Comparison of ENCODE assay signal across 21 mouse cellular contexts in the genomic region with DNA sequence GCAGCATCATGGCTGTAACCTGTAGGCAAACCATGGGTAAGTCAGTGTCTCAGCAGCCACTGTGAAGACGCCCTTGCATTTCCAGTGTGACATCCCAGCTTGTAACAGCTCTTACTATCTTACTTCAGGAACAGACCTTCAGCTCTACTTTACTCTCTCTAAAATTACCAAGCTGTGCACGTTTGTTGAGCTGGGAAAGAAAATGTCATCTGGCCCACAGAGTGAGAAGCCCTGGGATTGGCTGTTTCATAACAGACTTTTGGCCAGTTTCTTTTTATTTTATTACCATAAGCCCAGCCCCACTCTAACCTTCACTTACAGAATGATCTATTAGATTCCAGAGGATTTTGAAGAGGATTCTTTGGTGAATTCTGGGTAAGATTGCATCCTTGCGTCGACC. TPM values are rescaled to one million over a fixed set of nuclear protein-coding genes. Genes with fewer than 3 reads are reported as not detected.
"Had no signal": no experiment of that assay in that cellular context is flagged by ENCODE, and none has a peak within 500 bp of the region (broad histone marks: within the 10 kb centered on the region; RNA-seq: fewer than 3 reads in every experiment).

A gene (plus strand): TSS at position 301 of the 400 bp plus-strand sequence.

- H3K27me3 ChIP-seq: limb, embryonic 12.5 days; liver, embryonic 13.5 days; lung, embryonic 15.5 days; midbrain, embryonic 13.5 days; neural tube, embryonic 13.5 days had no signal

- H3K4me3 ChIP-seq: layer of hippocampus, adult 2 months; limb, embryonic 12.5 days; liver, embryonic 13.5 days; lung, embryonic 15.5 days; megakaryocyte, embryonic 14.5 days; midbrain, embryonic 13.5 days; neural tube, embryonic 13.5 days had no signal

- DNase-seq: kidney, adult 9 months; kidney, postnatal 4 days; liver; liver, embryonic 13.5 days; liver, postnatal 0 days; lung, postnatal 14 days; right cerebral cortex, adult 18-20 months; right cerebral cortex, postnatal 25 days; thymus, postnatal 36 days had no signal

- H3K9ac ChIP-seq: limb, embryonic 12.5 days; liver, embryonic 13.5 days; liver, postnatal 0 days; lung, embryonic 15.5 days; midbrain, embryonic 13.5 days; neural tube, embryonic 13.5 days had no signal

- H3K27ac ChIP-seq: kidney, postnatal 0 days; layer of hippocampus, adult 2 months; limb, embryonic 12.5 days; liver, embryonic 13.5 days; lung, embryonic 15.5 days; macrophage; midbrain, embryonic 13.5 days; neural tube, embryonic 13.5 days had no signal

- H3K36me3 ChIP-seq: limb, embryonic 12.5 days; liver, embryonic 13.5 days; lung, embryonic 15.5 days; midbrain, embryonic 13.5 days; neural tube, embryonic 13.5 days had no signal

- H3K4me1 ChIP-seq: limb, embryonic 12.5 days; liver, embryonic 13.5 days; lung, embryonic 15.5 days; megakaryocyte, embryonic 14.5 days had no signal

- H3K4me2 ChIP-seq: limb, embryonic 12.5 days; liver, embryonic 13.5 days; lung, embryonic 15.5 days; midbrain, embryonic 13.5 days; neural tube, embryonic 13.5 days had no signal

- H3K9me3 ChIP-seq: limb, embryonic 12.5 days; liver, embryonic 13.5 days; lung, embryonic 15.5 days; megakaryocyte, embryonic 14.5 days; midbrain, embryonic 13.5 days; neural tube, embryonic 13.5 days had no signal

- ATAC-seq: liver, postnatal 0 days; midbrain, embryonic 13.5 days had no signal

RNA-seq across cellular contexts. Expression of the gene that starts here (rescaled TPM):
- total RNA-seq: monocyte, adult 5-6 weeks had no signal
- polyA plus RNA-seq: kidney, postnatal 0 days; limb, embryonic 12.5 days; liver, embryonic 13.5 days; liver, postnatal 0 days; lung, embryonic 15.5 days; macrophage; neural tube, embryonic 13.5 days; small intestine, adult 2 months; stomach, embryonic 16.5 days; thymus, postnatal 0 days had no signal
